Mouse (Mus musculus) bone marrow macrophage, adult 2 months (primary cell): ENCODE measurements around the gene Slc51a.
A peak's percentile ranks its signal among the peaks of the same experiment; 100 is the strongest.

Source experiments
- CTCF ChIP-seq: IDR thresholded peaks from 2 replicates; pipeline ENCODE4 v1.5.1; 2012; ENCODE audit warnings: low read depth, mild to moderate bottlenecking, low read length, moderate library complexity
- POLR2A ChIP-seq: IDR thresholded peaks from 2 replicates; pipeline ENCODE4 v1.6.1; 2012; ENCODE audit warnings: mild to moderate bottlenecking, low read depth, low read length, borderline replicate concordance

GRCm38 (mm10) chr16:32507407-32507806, 19.7 kb upstream of the Slc51a start:
- TF ChIP-seq CTCF (peak; percentile 90), POLR2A (no peak)
